Mouse (Mus musculus) gastrocnemius, postnatal 25 days (tissue): Measurements from ENCODE around the gene Pou4f2. TPM values are rescaled to one million over a fixed set of nuclear protein-coding genes. Genes with fewer than 3 reads are reported as not detected.

Source experiments
- DNase-seq: peaks from one replicate; pipeline ENCODE4 v3.0.0; 2022
- long read RNA-seq, 2 experiments: library from polyadenylated mRNA; stranded (forward); transcript quantifications; one replicate each; pipeline ENCODE4 v2.0.0; 2021
- total RNA-seq, 2 experiments: library from RNA; stranded (reverse); gene quantifications; 1 replicate in 1 of 2; 2 replicates in 1 of 2; pipeline ENCODE4 v1.2.3; 2021

The Pou4f2 gene
- not detected for total RNA-seq
- long read RNA-seq, experiment 1 = 0 reads
- long read RNA-seq, experiment 2 = 0 reads

GRCm38 (mm10) chr8:78436071-78436651, at the start of gene Pou4f2:
Gene Pou4f2, minus strand, starts transcription at chr8:78436645.
- no peak for DNase-seq

- DNase-seq = no peak
These were observed 40.8 kb upstream of the Pou4f2 start for GRCm38 (mm10) chr8:78477051-78477829.

DNA sequence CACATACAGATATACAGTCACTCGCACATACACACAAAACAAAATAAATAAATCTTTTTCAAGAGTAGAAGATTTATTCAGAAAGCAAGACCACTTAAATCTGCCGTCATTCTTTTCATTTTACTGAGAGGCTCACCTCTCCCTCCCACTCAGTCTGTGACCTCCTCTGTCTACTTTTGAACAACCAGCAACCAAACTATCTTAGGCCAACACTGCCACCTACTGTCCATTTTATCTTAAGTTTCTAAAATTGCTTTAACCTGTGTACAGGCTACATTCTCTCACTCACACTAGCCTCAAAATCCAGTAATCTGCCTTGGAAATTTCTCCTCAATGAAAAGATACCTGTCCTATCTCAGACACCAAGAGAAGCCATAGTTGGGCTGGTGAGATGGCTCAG, 31.4 kb upstream of the Pou4f2 start:
- no peak for DNase-seq

DNA sequence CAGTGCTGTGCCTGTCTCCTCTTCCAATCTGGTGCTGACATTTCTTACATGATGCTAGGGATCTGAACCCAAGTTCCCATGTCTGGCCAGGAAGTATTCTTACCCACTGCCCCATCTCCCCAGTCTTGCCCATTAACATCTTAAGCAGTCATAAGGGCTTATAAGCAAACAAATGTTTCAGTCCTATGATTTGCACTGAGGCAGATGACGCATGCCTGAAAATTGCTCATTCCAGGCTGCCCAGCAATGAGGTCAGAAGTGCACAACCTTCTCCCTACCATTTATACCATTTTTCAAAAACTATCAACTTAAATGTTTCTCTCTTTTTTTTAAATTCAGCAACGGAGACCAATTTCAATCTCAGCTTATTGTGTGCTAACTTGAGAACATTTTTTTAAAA, 27.5 kb upstream of the Pou4f2 start:
- no peak for DNase-seq

- DNase-seq = no peak
These were observed 20.0 kb upstream of the Pou4f2 start for GRCm38 (mm10) chr8:78456441-78456840.

GRCm38 (mm10) chr8:78442781-78443180, 6.3 kb upstream of the Pou4f2 start:
- DNase-seq = no peak

- DNase-seq = no peak
These were observed 1.7 kb upstream of the Pou4f2 start for GRCm38 (mm10) chr8:78438121-78438520.

DNA sequence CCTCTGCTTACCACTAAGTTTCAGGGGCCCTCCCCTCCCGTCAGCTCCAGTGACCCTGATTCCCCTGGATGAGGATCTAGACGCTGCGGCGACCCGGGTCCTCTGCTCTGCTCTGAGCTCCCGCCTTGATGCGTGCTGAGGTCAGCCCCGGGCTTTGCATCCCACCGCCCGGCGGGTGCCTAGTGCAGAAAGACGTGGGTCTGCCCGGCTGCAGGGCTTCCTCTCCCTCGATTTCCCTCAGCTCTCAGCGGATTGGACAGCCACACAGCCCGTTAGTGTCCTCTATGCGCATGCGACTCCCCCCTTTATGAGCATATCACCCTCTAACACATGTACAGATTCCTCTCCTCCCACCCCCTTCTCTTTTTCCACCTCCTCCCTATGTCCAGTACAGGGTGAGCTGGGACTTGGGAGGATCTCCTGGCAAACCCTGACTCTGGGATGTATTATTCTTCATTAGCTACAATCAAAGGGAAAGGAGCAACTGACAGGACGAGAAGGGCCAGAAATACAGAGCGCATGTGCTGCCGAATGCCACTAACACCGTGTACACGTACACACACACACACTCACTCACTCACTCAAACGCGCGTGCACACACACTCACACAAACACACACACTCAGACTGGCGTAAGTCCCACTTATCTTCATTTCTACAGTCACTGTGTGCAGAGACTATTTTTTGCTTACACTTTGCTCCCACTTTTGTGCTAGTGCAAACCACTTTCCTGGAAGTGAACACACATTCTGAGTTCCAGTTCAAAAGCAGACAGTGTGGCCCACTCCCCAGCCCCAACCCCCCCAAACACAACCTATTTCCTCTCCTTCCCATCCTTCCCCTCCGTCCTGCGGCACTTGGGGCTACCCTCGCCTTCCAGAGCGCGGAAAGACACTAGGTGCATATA, 948 bp upstream of the Pou4f2 start:
- DNase-seq = no peak

DNA sequence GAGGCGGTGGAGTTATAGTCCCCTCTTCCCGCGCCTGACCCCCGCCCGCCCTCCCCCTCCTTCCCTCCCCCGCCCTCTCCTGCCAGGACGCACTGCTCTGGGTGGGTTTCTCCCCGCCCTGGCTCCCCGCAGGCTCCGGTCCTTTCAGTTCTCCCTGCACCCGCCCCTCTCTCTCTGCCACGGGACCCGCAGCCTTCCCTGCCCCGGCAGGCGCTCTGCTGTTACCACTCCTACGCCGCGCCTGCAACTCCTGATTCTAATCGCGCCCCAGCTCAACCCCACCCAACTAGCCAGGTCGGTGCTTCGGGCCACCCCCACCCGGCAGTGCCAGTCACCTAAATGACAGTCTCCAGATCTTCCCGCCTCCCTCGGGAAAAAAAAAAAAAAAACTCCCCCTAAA, 216 bp upstream of the Pou4f2 start:
- DNase-seq = no peak

DNA sequence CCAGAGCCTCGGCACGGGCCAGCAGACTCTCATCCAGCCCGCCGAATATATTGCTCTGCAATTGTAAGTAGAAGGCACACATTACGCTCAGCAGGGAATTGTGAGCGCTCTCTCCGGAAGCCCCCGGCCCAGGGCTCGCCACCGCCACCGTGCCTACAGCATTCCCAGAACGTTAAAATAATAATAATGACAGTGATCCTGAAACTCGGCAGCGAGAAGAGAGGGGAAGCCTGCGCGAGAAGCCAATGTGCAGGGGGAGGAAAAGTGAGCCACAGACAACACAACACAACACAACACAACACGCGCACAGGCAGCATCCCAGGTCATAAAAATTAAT, 853 bp downstream of the Pou4f2 start:
- no peak for DNase-seq

- DNase-seq = no peak
These were observed 1.4 kb downstream of the Pou4f2 start for GRCm38 (mm10) chr8:78434823-78435623.

DNA sequence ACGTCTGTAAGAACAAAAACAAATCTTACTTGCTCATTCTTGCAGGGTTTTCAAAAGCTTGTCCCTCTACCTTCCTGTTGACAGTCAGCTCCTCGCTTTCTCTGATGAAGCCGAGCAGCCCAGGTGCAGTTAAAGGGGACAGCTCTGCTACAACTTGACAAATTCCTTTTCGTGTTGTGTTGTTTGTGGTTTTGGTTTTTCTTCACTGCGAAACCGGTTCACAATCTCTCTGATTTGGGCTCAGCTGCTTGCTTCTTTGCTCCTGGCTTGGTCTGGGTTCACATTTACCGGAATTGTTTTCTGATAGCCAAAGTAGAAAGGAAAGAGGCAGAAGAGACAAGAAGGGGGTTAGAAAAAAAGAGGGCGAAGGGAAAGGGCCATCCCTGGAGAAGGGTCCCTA, 2.1 kb downstream of the Pou4f2 start:
- DNase-seq = no peak

- no peak for DNase-seq
These were observed 3.1 kb downstream of the Pou4f2 start for GRCm38 (mm10) chr8:78433318-78433717.

GRCm38 (mm10) chr8:78432451-78432850, 4.0 kb downstream of the Pou4f2 start:
- DNase-seq = no peak

GRCm38 (mm10) chr8:78431356-78431755, 5.1 kb downstream of the Pou4f2 start:
- no peak for DNase-seq

GRCm38 (mm10) chr8:78428148-78428547, 8.3 kb downstream of the Pou4f2 start:
- no peak for DNase-seq

GRCm38 (mm10) chr8:78427769-78428130, 8.7 kb downstream of the Pou4f2 start:
- no peak for DNase-seq

GRCm38 (mm10) chr8:78426875-78427768, 9.3 kb downstream of the Pou4f2 start:
- DNase-seq = no peak

- DNase-seq = no peak
These were observed 10.0 kb downstream of the Pou4f2 start for GRCm38 (mm10) chr8:78426455-78426854.

DNA sequence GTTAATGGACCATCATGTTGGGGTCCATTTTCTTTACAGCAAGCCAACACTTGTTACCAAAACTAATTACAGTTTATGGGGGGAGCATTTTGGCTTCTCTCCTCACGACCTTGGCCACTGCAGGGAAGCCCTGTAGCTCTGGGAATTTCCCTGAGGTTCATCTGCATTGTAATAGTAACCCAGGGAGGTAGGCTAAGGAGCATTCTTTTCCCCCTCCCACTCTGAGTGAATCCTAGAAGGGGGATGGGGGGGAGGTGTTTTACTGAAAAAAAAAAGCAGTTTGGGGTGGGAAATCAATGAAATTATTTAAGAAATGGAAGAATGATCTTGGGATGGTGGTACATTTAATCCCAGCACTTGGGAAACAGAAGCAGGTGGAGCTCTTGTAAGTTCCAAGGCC, 12.5 kb downstream of the Pou4f2 start:
- no peak for DNase-seq

DNA sequence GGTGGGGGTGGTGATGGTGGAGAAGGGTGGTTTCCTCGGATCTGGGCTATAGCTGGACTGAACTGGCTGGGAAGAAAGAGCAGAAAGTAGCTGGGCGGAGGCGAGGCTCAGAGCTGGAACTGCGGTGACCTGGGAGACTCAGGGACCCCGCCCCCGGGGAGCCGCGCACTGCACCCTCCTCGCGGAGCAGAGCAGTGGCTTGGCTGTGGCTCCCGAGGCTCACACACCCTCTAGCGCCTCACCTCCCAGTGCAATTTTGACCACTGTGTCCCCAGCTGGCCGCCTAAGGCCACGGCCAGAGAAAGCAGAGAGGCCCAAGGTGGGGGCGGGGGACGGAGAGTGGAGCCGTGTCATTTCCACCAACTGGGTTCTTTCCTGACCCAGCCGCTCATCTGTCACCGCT, 16.3 kb downstream of the Pou4f2 start:
- no peak for DNase-seq
